Mouse (Mus musculus): ENCODE measurements around the gene Tpsg1.

The Tpsg1 gene

DNA sequence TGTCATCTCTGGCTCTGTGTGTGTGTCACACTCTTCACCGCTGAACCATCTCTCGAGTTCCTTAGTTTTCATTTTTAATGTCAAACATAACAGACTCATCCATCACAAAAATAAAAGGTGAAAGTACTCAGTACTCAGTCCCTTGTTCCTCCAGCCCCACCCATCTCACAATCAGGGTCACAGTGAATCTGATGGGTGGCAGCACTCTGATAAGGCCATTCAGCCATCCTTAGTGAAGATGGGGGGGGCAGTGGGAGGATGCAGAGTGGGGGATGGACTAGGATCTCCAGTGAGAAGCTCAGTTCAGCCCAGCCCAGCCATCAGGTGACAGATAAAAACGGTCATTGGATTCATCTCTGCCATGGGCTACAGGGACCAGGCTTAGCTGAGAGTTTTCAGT is at the start of gene Tpsg1:
TSS of gene Tpsg1 (plus strand) at position 301 of the 400 bp plus-strand sequence.
- DNase-seq, result no peak

GRCm38 (mm10) chr17:25320819-25321218 is 48.3 kb upstream of the Tpsg1 start:
- no peak for DNase-seq

- no peak for DNase-seq
Observed at GRCm38 (mm10) chr17:25322930-25323329, 46.1 kb upstream of the Tpsg1 start.

DNA sequence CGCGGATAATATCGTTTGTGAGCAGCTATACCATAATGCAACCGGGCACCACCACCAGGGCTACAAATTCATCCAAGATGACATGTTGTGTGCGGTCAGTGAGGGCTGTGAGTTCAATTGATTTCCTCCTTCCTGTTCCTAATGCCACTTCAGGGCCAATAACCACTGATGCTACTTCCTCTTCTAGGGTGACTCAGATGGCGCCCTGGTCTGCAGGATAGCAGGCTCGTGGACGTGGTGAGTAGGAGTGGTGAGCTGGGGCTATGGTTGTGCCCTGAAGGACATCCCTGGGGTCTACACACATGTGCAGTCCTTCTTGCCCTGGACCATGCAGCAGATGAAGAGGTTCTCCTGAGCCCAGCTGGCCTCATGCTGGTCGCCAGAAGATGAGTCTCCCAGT is 36.8 kb upstream of the Tpsg1 start:
- DNase-seq, result no peak

GRCm38 (mm10) chr17:25333943-25334342 is 35.1 kb upstream of the Tpsg1 start:
- peak; percentile 83 to 84 for DNase-seq

- peak in 1 of 2 experiments; percentile 51 for DNase-seq
Observed at GRCm38 (mm10) chr17:25338218-25338617, 30.9 kb upstream of the Tpsg1 start.

DNA sequence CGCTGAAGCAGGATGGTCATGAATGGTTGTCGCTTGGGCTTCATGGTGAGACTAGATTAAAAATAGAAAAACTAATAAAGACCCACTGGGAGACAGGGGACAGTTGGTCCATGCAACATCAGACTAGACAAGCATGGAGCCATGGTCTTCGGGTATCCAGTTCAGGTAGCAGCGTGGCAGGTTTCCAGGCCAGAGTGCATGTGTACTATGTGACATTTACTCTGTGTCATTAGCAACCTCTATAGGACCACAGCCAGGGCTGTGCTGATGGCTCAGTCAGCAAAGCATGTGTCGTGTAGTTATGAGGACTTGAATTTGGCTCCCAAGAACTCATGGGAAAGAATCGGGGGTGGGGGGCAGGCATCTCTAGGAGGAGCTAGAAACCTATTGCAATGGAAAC is 29.1 kb upstream of the Tpsg1 start:
- DNase-seq, result no peak

DNA sequence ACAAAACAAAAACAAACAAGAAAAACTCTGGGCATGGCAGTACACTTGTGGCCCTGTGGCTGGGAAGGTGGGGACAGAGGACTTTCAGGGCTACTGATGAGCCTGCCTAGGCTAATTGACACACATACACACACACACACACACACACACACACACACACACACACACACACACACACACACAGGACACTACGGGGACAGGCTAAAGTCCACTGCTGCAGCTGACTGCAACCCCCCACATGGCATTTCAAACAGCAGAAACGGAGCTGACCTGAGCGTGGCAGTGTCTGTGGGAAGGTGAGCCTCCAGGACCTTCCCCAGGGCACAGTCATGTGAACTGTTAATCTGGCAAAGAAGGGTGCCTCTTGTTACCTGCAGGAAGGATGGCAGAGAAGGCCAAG is 27.6 kb upstream of the Tpsg1 start:
- DNase-seq, result peak; percentile 18 to 53

- no peak for DNase-seq
Observed at GRCm38 (mm10) chr17:25345462-25345861, 23.6 kb upstream of the Tpsg1 start, which contains the start of gene Tpsab1. Tpsab1 (minus strand) TSS chr17:25345562.

GRCm38 (mm10) chr17:25361291-25361690 is 7.8 kb upstream of the Tpsg1 start:
- DNase-seq, result no peak

DNA sequence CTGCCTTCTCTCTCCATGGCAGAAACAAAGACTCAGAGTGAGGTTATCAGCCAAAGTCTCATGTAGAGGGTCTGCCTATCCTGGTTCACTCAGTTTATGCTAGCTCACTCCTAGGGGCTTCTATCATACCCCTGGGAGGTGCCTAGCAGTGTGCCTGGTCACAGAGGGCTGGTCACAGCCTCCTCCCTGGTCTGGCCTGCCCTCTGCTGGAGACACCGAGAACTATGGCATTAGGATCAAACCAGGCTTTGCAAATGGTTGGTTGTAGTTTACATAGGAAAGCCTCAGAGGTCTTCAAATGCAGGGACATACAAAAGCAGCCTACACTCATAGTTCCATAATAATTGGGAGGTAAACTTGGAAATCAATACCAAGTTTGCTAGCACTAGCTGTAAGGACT is 5.3 kb upstream of the Tpsg1 start:
- peak; percentile 72 to 74 for DNase-seq

GRCm38 (mm10) chr17:25366005-25366404 is 3.1 kb upstream of the Tpsg1 start, which contains the start of gene Tpsb2:
Tpsb2 (plus strand) TSS chr17:25366305.
- DNase-seq, result no peak

DNA sequence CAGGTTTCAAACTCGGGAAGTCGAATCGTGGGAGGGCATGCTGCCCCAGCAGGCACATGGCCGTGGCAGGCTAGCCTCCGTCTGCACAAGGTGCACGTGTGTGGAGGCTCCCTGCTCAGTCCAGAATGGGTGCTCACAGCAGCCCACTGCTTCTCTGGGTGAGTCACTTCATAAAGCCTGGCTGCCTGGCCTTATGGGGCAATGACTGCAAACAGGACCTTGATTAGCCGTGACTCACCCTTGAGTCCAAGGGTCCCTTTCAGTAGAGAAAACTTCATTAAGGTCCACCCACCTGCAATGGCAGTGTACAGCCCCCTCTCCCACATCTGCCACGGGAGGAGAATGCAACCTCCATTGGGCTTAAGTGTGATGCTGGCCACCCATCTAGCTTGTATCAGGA is 3.4 kb downstream of the Tpsg1 start:
- no peak for DNase-seq

GRCm38 (mm10) chr17:25374011-25374410 is 4.9 kb downstream of the Tpsg1 start:
- DNase-seq, result peak; percentile 70 to 81

DNA sequence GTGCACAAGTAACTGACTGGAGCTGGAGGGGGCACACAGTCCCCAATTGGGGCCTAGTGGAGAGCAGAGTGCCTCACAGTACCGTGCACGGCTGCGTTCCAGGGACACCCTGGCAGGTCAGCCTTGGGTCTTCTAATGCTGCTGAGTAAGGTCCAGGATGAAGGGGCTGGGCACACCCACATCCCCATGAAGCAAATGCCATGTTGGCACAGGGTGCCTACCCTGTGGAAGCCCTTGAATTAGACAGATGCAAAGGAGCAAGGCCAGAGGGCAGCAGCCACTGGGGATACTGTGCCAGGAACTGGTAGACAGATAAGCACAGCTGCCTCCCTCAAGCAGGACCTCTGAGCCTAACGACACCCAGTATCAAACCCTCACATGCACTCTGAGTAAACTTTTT is 25.5 kb downstream of the Tpsg1 start:
- DNase-seq, result no peak

DNA sequence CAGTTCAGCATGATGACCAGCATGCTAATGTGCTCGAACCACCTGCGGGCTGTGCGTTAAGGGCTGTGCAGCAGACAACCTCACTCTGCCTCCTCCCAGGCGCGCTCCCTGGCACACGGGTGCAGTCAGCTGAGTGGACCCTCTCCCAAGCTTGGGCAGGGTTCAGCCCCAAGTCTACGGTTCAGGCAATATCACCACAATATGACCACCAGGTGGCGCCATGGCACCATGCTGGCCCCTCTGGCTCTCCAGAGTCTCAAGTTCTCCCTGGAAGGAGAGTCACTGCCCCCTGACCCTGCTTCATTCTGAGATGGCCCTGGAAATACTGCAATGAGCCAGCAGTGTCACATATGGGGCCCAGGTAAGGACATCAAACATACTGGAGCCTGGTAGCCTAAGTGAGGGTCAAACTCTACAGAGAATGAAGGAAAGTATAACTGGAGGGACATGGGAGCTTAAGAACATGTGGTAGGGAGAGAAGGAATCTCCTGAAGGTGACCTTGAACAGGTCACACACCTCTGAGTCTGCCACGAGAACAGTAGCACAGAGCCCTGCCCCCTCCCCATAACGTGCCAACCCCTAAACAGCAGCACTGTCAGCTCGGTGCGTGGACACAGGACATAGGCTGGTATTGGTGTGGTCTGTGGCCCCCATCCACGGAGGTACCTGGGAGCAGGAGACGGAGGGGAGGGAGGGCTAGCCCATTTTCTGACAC is 28.9 kb downstream of the Tpsg1 start:
- DNase-seq, result peak; percentile 90

- no peak for DNase-seq
Observed at GRCm38 (mm10) chr17:25398520-25398838, 29.4 kb downstream of the Tpsg1 start.

- peak; percentile 87 to 89 for DNase-seq
Observed at GRCm38 (mm10) chr17:25400443-25400842, 31.4 kb downstream of the Tpsg1 start.

GRCm38 (mm10) chr17:25401491-25401890 is 32.4 kb downstream of the Tpsg1 start:
- DNase-seq, result peak in 1 of 2 experiments; percentile 17

DNA sequence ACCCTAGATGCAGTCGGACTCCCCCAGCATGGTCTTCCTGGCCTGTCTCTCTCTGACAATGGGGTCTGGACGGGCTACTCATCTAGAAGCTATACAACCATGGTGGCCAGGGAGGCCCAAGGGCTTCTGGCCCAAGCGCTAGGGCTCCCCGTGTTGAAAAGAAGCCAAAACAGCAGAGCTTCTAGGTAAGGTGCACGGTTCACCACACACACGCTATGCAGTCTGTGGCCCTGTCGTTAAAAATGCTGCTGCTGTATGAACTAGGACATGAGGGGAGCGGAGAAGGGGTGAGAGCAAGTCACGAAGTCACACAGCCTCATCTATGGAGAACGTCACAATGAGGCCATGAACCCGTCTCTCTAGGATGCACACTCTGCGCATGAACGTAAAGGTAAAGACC is 33.2 kb downstream of the Tpsg1 start:
- peak in 1 of 2 experiments; percentile 35 for DNase-seq

- no peak for DNase-seq
Observed at GRCm38 (mm10) chr17:25404190-25404589, 35.1 kb downstream of the Tpsg1 start.

GRCm38 (mm10) chr17:25405224-25405895 is 36.3 kb downstream of the Tpsg1 start:
- DNase-seq, result peak; percentile 29 to 54

- peak in 1 of 2 experiments; percentile 18 for DNase-seq
Observed at GRCm38 (mm10) chr17:25406011-25406441, 37.0 kb downstream of the Tpsg1 start.

GRCm38 (mm10) chr17:25407352-25407751 is 38.3 kb downstream of the Tpsg1 start:
- DNase-seq, result no peak
